10 mouse cellular contexts compared by ENCODE assay signal in the genomic region with DNA sequence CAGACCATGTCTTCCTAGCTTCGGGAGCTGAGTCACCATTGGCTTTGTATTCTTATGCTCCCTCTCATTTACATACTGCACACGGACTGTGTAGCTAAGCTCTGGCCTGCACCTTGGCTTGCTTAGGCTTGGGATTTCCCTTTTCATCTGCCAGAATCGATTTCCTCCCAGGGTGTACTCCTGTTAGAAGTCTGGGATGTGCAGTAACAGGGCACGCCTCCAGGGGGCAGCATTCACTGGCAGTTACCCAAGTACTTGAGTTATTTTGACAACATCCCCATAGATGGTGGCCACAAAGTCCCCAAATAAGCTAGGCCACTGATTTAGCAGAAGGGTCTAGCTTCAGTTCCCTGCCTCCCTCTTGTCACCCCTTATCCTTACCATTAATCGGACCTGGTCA.
A peak's percentile ranks its signal among the peaks of the same experiment; 100 is the strongest.
DNase-seq lines count a peak whose midpoint lies in the region; ATAC-seq lines count a peak whose summit lies in the region.
"Had no signal": no experiment of that assay in that cellular context is flagged by ENCODE, and none has a peak within 500 bp of the region (broad histone marks: within the 10 kb centered on the region; RNA-seq: fewer than 3 reads in every experiment).

No protein-coding gene starts in this region.

- WGBS in forebrain, embryonic 11.5 days, result 52% methylated on average over 5 of the region's 5 CpGs
- WGBS in forebrain, embryonic 12.5 days, result 52% methylated on average over 5 of the region's 5 CpGs
- 65% methylated on average over 5 of the region's 5 CpGs for WGBS in neural tube, embryonic 11.5 days

- no peaks in the 10 kb centered on the region for H3K36me3 ChIP-seq in forebrain, embryonic 11.5 days (ENCODE audit: control insufficient read depth, insufficient read depth, low read length)
- H3K36me3 ChIP-seq in forebrain, embryonic 12.5 days (replicated peaks), result no peaks in the 10 kb centered on the region
- no peaks in the 10 kb centered on the region for H3K36me3 ChIP-seq in neural tube, embryonic 11.5 days (ENCODE audit: control insufficient read depth, insufficient read depth, low read length)
- H3K36me3 ChIP-seq: embryonic facial prominence, embryonic 15.5 days; limb, embryonic 12.5 days had no signal

- H3K4me3 ChIP-seq in forebrain, embryonic 11.5 days (ENCODE audit: low read depth, low read length), result no peak overlapping the region
- H3K4me3 ChIP-seq in forebrain, embryonic 12.5 days (replicated peaks), result no peak overlapping the region
- H3K4me3 ChIP-seq in neural tube, embryonic 11.5 days (ENCODE audit: low read depth, low read length), result no peak overlapping the region
- H3K4me3 ChIP-seq: embryonic facial prominence, embryonic 15.5 days; limb, embryonic 12.5 days had no signal

- no peak for ATAC-seq in forebrain, embryonic 11.5 days (replicated peaks; ENCODE audit: low FRiP score)
- ATAC-seq in forebrain, embryonic 12.5 days (ENCODE audit: low FRiP score), result no peak
- ATAC-seq in neural tube, embryonic 11.5 days (ENCODE audit: insufficient read depth, low FRiP score, low TSS enrichment), result no peak

- no peak overlapping the region for H3K4me2 ChIP-seq in forebrain, embryonic 11.5 days (ENCODE audit: low read depth, low read length, severe bottlenecking)
- no peak overlapping the region for H3K4me2 ChIP-seq in forebrain, embryonic 12.5 days
- H3K4me2 ChIP-seq in neural tube, embryonic 11.5 days (ENCODE audit: low read depth), result no peak overlapping the region
- H3K4me2 ChIP-seq: embryonic facial prominence, embryonic 15.5 days; limb, embryonic 12.5 days had no signal

- peak; percentile 74 for DNase-seq in forebrain, embryonic 11.5 days (ENCODE audit: low spot score)
- DNase-seq in ovary, postnatal 10 days (ENCODE audit: low spot score), result peak; percentile 2
- DNase-seq in ovary, adult 18-20 months (ENCODE audit: low spot score), result no peak
- DNase-seq in gastrocnemius, postnatal 10 days, result peak; percentile 35
- DNase-seq in left cerebral cortex, postnatal 14 days (ENCODE audit: low spot score in 2 of 2), result peak; percentile 20 to 42
- peak; percentile 60 for DNase-seq in neural tube, embryonic 11.5 days (ENCODE audit: low spot score)
- DNase-seq in thymus, postnatal 14 days, result peak; percentile 48

- H3K4me1 ChIP-seq in forebrain, embryonic 11.5 days (replicated peaks; ENCODE audit: control insufficient read depth, insufficient read depth, low read length), result no peaks in the 10 kb centered on the region
- no peaks in the 10 kb centered on the region for H3K4me1 ChIP-seq in forebrain, embryonic 12.5 days
- H3K4me1 ChIP-seq in neural tube, embryonic 11.5 days (ENCODE audit: control insufficient read depth, insufficient read depth, low read length), result no peaks in the 10 kb centered on the region
- H3K4me1 ChIP-seq: embryonic facial prominence, embryonic 15.5 days; limb, embryonic 12.5 days had no signal

- H3K9ac ChIP-seq in forebrain, embryonic 11.5 days (ENCODE audit: low read length), result no peak overlapping the region
- no peak overlapping the region for H3K9ac ChIP-seq in forebrain, embryonic 12.5 days
- H3K9ac ChIP-seq in neural tube, embryonic 11.5 days (ENCODE audit: low read length), result no peak overlapping the region
- H3K9ac ChIP-seq: embryonic facial prominence, embryonic 15.5 days; limb, embryonic 12.5 days had no signal

- no peaks in the 10 kb centered on the region for H3K9me3 ChIP-seq in forebrain, embryonic 11.5 days (ENCODE audit: control insufficient read depth, low read length)
- no peaks in the 10 kb centered on the region for H3K9me3 ChIP-seq in forebrain, embryonic 12.5 days
- no peaks in the 10 kb centered on the region; the same call in 1 of the 2 replicates for H3K9me3 ChIP-seq in neural tube, embryonic 11.5 days (ENCODE audit: control insufficient read depth, low read length)
- H3K9me3 ChIP-seq: embryonic facial prominence, embryonic 15.5 days had no signal

- intact Hi-C loops in left cerebral cortex, postnatal 14 days (cut with DNase I), result loop anchor here (10.0 kb wide), 1 partner anchor 100 kb away; the partner anchor contains the start of gene Cpne4

- no peaks in the 10 kb centered on the region for H3K27me3 ChIP-seq in forebrain, embryonic 11.5 days (ENCODE audit: control insufficient read depth, insufficient read depth, low read length)
- no peaks in the 10 kb centered on the region for H3K27me3 ChIP-seq in forebrain, embryonic 12.5 days
- H3K27me3 ChIP-seq in neural tube, embryonic 11.5 days (ENCODE audit: control insufficient read depth, insufficient read depth, low read length), result no peaks in the 10 kb centered on the region
- H3K27me3 ChIP-seq: embryonic facial prominence, embryonic 15.5 days; limb, embryonic 12.5 days had no signal

- H3K27ac ChIP-seq in forebrain, embryonic 11.5 days (ENCODE audit: low read depth, low read length), result no peak overlapping the region
- no peak overlapping the region for H3K27ac ChIP-seq in forebrain, embryonic 12.5 days
- H3K27ac ChIP-seq in neural tube, embryonic 11.5 days (ENCODE audit: low read depth, low read length), result no peak overlapping the region
- H3K27ac ChIP-seq: embryonic facial prominence, embryonic 15.5 days; limb, embryonic 12.5 days had no signal
